Mouse (Mus musculus): Measurements from ENCODE around the gene 1300017J02Rik.

1300017J02Rik gene

DNA sequence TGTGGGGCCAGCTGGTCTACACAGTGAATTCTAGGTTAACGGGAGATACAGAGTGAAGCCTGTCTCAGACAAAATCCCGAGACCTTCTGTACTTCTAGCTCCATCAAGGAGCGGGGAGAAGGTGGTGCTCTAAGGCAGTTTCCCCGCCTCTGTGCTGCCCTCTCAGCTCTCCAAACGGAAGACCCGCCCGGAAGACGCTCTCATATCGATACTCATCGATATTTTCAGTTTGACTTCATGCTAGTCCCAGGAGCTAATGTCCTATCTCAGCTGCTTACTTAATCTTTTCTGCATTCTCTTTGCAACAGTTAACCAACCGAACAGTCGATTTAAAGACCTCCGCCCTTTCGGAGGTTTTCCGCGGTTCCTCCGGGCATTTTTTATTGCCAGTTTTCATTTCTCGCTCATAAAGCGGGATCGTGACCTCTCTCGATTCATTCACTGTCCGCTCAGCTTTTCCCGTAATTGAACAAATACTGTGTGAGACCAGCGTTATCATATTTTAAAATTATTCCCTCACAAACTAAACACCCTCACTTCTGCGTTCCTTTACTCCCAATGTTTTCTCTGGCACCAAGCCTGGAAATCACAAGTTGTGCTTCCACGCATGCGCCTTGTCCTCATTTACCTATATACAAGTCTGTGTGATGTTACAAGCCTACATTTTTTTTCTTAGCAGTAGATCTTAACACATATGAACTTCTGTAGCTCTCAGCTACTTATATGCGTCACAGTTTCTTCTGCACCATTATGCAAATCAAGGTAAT lies 92.0 kb downstream of the 1300017J02Rik start:
- 0 out of 2 replicates have a peak, but pooled peaks have one; percentile 9 for ATAC-seq (ENCODE audit: low TSS enrichment)

DNA sequence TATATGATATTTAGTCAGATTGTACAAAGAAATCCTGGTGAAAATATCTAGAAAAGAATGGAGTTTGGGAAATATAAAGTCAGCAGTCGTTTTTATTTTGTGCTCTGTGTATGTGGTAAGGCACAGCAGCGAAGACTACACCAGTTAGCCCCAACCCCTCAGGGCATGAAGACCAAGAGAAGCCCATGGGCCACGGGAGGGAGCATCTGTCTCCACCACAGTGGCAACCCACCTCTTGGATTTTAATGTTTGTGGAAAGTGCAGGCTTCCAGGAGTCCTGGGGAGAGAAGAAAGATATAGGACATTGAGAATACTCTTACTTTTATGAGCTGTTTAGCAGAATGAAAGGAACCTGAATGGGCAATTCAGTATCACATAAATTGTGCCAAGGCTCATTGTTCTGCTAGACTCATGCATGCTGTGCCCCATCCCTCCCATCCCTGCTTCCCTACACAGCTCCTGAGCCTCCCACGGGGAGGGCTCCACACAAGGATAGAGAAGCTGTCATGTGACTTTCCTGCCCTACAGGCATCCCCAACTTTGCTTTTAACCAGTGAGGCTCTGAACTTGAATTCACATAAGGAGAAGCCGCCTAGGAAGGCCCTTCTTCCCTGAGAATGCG lies 96.0 kb downstream of the 1300017J02Rik start:
- no peak for ATAC-seq (ENCODE audit: low TSS enrichment)

DNA sequence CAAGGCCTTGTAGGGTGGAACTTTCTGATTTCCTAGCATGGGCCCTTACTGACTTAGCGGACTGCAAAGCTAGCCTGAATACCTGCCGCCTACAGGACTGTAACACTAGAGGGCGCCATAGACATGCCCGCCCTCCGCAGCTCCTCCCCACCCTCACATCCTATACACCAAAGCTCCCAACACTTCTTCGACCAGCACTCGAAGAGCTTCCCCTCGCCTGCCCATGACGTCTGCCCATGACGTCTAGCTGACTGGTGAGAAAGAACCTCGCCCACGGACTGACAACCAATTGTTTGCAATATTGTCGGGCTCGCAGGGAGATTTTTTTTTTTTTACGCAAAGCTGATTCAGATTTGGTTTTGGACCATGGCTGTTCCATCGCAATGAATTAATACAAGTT lies 97.0 kb downstream of the 1300017J02Rik start:
- ATAC-seq (ENCODE audit: low TSS enrichment): peak; percentile 98

DNA sequence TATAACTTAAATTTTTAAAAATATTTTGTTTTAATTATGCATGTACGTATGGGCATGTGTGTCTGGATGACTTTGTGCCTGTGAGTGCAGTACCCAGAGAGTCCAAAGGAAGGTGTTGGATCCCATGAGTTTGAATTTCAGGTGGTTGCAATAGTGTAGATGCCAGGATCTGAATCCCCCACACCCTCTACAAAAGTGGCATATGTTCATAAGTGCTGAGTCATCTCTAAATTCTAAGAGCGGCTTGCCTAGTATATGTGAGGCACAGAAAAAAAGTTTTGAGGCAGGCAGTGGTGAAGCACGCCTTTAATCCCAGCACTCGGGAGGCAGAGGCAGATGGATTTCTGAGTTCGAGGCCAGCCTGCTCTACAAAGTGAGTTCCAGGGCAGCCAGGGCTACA lies 99.1 kb downstream of the 1300017J02Rik start:
- no peak for ATAC-seq (ENCODE audit: low TSS enrichment)

DNA sequence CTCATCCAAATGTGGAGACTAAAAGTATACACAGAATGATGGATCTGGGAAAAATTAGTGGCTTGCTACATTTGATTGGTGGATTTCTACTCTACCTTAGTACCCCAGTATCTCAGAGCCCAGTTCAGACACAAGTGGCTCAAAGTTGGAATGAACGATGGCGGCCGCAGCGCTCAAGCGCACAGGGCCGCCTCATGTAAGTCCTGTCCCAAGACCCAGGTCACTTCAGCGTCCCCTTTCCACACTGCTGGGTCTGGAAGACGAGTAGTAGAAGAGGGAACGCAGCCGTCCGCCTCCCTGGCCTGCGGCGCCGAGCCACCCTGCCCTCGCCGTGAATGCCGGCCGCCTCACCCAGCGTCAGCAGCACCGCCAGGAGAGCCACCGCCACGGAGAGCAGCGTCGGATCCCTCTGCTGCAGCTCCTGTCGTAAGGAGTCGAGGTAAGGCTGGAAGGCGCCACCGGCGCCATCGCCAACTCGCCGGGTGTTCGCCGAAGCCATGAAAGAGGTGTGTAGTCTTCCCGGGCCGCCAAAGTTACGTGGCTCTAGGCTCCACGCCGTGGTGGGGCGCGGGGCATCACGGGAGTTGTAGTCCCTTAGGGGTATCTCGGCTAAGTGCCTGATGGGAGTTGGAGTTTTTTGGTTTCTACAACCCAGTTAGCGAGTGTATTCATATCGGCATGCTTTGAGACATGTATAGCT lies 103.2 kb downstream of the 1300017J02Rik start, which contains the start of gene Srprb:
Gene Srprb (minus strand): TSS at position 577 of the 700 bp plus-strand sequence.
- peak; percentile 100 for ATAC-seq (ENCODE audit: low TSS enrichment)
